Mouse (Mus musculus) C3H10T1/2 (cell line): ENCODE data around the gene Htr5b. TPM values are rescaled to one million over a fixed set of nuclear protein-coding genes. Genes with fewer than 3 reads are reported as not detected.

Experiments
- polyA plus RNA-seq, 2 experiments: library from polyadenylated mRNA; unstranded; fragments of >200 nt; fragmentation: generic; extraction: Trizol; gene quantifications; one replicate each; pipeline ENCODE4 v1.2.1; 2012; ENCODE audit warnings: missing spikeins in 2 of 2

The Htr5b gene
- not detected for polyA plus RNA-seq

DNA sequence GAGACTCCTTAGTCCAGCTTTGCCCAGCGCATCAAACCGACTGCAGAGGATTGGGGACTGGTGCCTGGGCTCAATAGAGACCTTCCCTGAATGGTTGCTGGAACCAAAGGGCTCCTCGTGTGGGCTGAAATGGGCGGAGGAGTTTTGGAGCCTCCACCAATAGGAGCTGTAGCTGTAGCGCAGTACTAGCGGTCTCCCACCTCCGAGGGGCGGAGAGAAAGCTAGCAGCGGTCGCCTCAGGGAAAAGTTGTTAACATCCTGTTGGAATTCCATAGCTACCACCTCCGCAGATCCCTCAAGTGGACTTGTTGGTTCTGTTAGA is at the start of gene Htr5b:
Htr5b (minus strand) TSS at position 67 of the 322 bp plus-strand sequence.

DNA sequence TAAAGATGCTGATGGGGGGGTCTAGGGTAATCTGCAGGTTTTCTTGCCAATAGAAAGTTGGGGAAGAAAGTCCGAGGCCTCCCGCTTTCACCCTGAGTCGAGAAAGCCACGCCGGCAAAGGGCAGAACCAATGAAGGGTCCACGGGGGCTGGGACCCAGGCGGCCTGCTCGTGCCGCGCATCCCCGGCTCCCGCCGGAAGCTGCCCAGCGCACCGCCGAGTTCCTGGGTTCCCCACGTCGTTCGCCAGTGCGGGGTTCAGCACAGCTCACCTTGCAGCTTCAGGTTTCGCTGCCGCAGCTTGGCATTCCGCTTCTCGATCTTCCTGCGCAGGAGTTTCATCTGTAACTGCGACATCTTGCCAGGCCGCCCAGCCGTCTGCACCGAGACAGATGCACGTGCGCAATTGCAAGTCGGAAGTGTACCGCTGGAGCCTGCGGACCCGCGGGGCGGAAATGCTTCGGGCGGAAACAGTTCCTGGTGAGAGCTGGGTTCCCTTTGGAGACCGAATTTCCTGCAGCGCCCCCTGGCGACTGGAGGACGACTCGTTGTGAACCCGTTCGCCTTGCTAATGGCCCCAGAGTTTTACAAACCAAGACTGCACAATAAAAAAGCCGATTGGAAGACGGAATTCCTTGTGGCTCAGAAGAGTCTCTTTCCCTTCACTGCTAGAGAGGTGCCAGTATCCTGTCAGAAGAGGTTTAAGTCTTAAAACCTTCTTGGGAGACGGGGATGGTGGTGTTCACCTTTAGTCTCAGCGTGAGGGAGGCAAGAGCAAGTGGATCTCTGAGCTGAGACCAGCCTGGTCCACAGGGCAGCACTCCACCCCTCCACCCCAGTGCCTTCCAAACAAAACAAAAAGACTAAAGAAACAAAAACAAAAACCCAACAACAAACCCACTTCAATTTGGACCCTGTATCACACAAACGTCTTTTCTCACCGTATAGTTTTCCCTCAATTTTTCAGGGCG is 39.5 kb upstream of the Htr5b start, which contains the start of gene Ddx18:
Ddx18 (minus strand) TSS at position 469 of the 969 bp plus-strand sequence.

Other genes starting within 250 kb of the Htr5b start
- gene Insig2, start 195.9 kb downstream of the Htr5b start, polyA plus RNA-seq, result 10 to 100 TPM in 1 of 2 experiments, 1 to 10 TPM in 1; 3.5 to 42.7 TPM
- gene Ccdc93, start 97.4 kb downstream of the Htr5b start, polyA plus RNA-seq, result 1 to 10 TPM; 3.9 to 8.3 TPM
- 10 to 100 TPM; 20.5 to 26.8 TPM for gene Ddx18, start 39.5 kb upstream of the Htr5b start, polyA plus RNA-seq